Mouse (Mus musculus): ENCODE measurements around the gene Stard5. TPM values are rescaled to one million over a fixed set of nuclear protein-coding genes. Genes with fewer than 3 reads are reported as not detected.

Stard5 gene
- polyA plus RNA-seq, 1 experiment from 2014 or later, result 12.5 TPM

DNA sequence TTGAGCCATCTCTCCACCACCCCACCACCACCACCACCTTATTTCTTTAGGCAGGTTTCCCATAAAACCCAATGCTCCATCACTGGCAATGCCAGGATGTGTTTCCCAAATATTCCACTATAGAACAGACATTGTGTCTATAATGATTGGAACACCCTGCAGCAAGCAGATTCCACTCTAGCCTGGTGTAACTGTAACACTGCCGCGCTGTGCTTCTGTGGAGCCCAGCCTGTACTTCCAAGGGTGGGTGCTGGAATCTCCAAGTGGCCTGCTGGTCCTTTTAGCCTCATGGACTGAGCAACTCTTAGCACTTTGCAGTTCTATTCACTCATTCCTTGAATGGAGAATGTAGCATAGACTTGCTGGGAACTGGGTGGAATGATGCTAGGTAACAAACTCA lies 25.0 kb upstream of the Stard5 start:
- Histone ChIP-seq H3K27me3 (ENCODE audit: control insufficient read depth, insufficient read depth, low read length) (no peaks in the 10 kb centered on the region), H3K9ac (ENCODE audit: low read depth, low read length) (no peak overlapping the region), H3K4me1 (replicated peaks; ENCODE audit: control insufficient read depth, insufficient read depth, low read length) (no peaks in the 10 kb centered on the region), H3K36me3 (ENCODE audit: control insufficient read depth, insufficient read depth, low read length) (no peaks in the 10 kb centered on the region), H3K27ac (ENCODE audit: low read depth, low read length) (no peak overlapping the region), H3K9me3 (ENCODE audit: control insufficient read depth, low read length) (no peaks in the 10 kb centered on the region), H3K4me3 (ENCODE audit: low read depth, low read length) (no peak overlapping the region), H3K4me2 (replicated peaks; ENCODE audit: low read depth, low read length) (no peak overlapping the region)
- WGBS, result 98% methylated on average over 2 of the region's 2 CpGs
- ATAC-seq (ENCODE audit: low FRiP score) (no peak), DNase-seq (ENCODE audit: low spot score) (no peak)

- 96% methylated on average over 4 of the region's 4 CpGs for WGBS
- Histone ChIP-seq H3K4me1 (replicated peaks; ENCODE audit: control insufficient read depth, insufficient read depth, low read length) (no peaks in the 10 kb centered on the region), H3K9ac (ENCODE audit: low read depth, low read length) (no peak overlapping the region), H3K4me3 (ENCODE audit: low read depth, low read length) (no peak overlapping the region), H3K36me3 (ENCODE audit: control insufficient read depth, insufficient read depth, low read length) (no peaks in the 10 kb centered on the region), H3K4me2 (replicated peaks; ENCODE audit: low read depth, low read length) (no peak overlapping the region), H3K9me3 (ENCODE audit: control insufficient read depth, low read length) (no peaks in the 10 kb centered on the region), H3K27me3 (ENCODE audit: control insufficient read depth, insufficient read depth, low read length) (no peaks in the 10 kb centered on the region), H3K27ac (ENCODE audit: low read depth, low read length) (no peak overlapping the region)
- no peak for DNase-seq (ENCODE audit: low spot score)
- no peak for ATAC-seq (ENCODE audit: low FRiP score)
Measured at GRCm38 (mm10) chr7:83609891-83610290, 21.9 kb upstream of the Stard5 start.

DNA sequence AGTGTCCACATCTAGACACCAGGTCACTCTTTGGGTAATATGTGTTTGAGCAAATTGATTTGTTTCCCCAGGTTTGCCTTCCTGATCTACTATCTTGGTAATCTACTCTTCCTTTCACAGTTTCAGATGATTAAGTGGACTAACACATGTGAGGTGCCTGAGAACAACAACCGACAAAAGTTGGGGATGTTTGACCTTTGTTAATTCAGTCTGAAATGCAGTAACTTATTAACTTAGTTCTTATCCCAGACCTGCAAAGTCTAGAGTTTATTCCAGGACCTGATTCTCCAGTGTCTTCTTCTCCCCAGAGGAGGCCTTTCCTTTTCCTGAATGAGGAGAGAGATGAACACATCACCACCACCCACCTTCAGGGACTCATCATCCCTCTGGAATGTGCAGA lies 19.9 kb upstream of the Stard5 start:
- no peak overlapping the region for H3K9ac ChIP-seq (ENCODE audit: low read depth, low read length)
- no peak overlapping the region for H3K4me3 ChIP-seq (ENCODE audit: low read depth, low read length)
- H3K4me2 ChIP-seq (replicated peaks; ENCODE audit: low read depth, low read length), result no peak overlapping the region
- H3K27me3 ChIP-seq (ENCODE audit: control insufficient read depth, insufficient read depth, low read length), result no peaks in the 10 kb centered on the region
- no peaks in the 10 kb centered on the region for H3K4me1 ChIP-seq (replicated peaks; ENCODE audit: control insufficient read depth, insufficient read depth, low read length)
- no peak overlapping the region for H3K27ac ChIP-seq (ENCODE audit: low read depth, low read length)
- WGBS, result 84% methylated on average over 1 of the region's 1 CpGs
- no peak for DNase-seq (ENCODE audit: low spot score)
- H3K36me3 ChIP-seq (ENCODE audit: control insufficient read depth, insufficient read depth, low read length), result no peaks in the 10 kb centered on the region
- no peak for ATAC-seq (ENCODE audit: low FRiP score)
- H3K9me3 ChIP-seq (ENCODE audit: control insufficient read depth, low read length), result no peaks in the 10 kb centered on the region

- Histone ChIP-seq H3K4me2 (replicated peaks; ENCODE audit: low read depth, low read length) (no peak overlapping the region), H3K9me3 (ENCODE audit: control insufficient read depth, low read length) (no peaks in the 10 kb centered on the region), H3K4me3 (ENCODE audit: low read depth, low read length) (no peak overlapping the region), H3K36me3 (ENCODE audit: control insufficient read depth, insufficient read depth, low read length) (no peaks in the 10 kb centered on the region), H3K27me3 (ENCODE audit: control insufficient read depth, insufficient read depth, low read length) (no peaks in the 10 kb centered on the region), H3K9ac (ENCODE audit: low read depth, low read length) (no peak overlapping the region), H3K4me1 (replicated peaks; ENCODE audit: control insufficient read depth, insufficient read depth, low read length) (no peaks in the 10 kb centered on the region), H3K27ac (ENCODE audit: low read depth, low read length) (no peak overlapping the region)
- ATAC-seq (ENCODE audit: low FRiP score) (no peak), DNase-seq (ENCODE audit: low spot score) (no peak)
- 92% methylated on average over 3 of the region's 3 CpGs for WGBS
Measured at GRCm38 (mm10) chr7:83615272-83615671, 16.5 kb upstream of the Stard5 start.

- Histone ChIP-seq H3K4me3 (ENCODE audit: low read depth, low read length) (no peak overlapping the region), H3K9me3 (ENCODE audit: control insufficient read depth, low read length) (no peaks in the 10 kb centered on the region), H3K9ac (ENCODE audit: low read depth, low read length) (no peak overlapping the region), H3K27me3 (ENCODE audit: control insufficient read depth, insufficient read depth, low read length) (no peaks in the 10 kb centered on the region), H3K4me2 (replicated peaks; ENCODE audit: low read depth, low read length) (no peak overlapping the region), H3K4me1 (replicated peaks; ENCODE audit: control insufficient read depth, insufficient read depth, low read length) (no peaks in the 10 kb centered on the region), H3K36me3 (ENCODE audit: control insufficient read depth, insufficient read depth, low read length) (no peaks in the 10 kb centered on the region), H3K27ac (ENCODE audit: low read depth, low read length) (no peak overlapping the region)
- WGBS, result 94% methylated on average over 8 of the region's 8 CpGs
- ATAC-seq (ENCODE audit: low FRiP score), result no peak
- DNase-seq (ENCODE audit: low spot score), result no peak
Measured at GRCm38 (mm10) chr7:83615815-83616214, 15.9 kb upstream of the Stard5 start.

GRCm38 (mm10) chr7:83616268-83616667 lies 15.5 kb upstream of the Stard5 start:
- WGBS, result 89% methylated on average over 3 of the region's 3 CpGs
- H3K27ac ChIP-seq (ENCODE audit: low read depth, low read length), result no peak overlapping the region
- no peak overlapping the region for H3K4me3 ChIP-seq (ENCODE audit: low read depth, low read length)
- no peaks in the 10 kb centered on the region for H3K9me3 ChIP-seq (ENCODE audit: control insufficient read depth, low read length)
- DNase-seq (ENCODE audit: low spot score) (no peak), ATAC-seq (ENCODE audit: low FRiP score) (no peak)
- H3K9ac ChIP-seq (ENCODE audit: low read depth, low read length), result no peak overlapping the region
- H3K36me3 ChIP-seq (ENCODE audit: control insufficient read depth, insufficient read depth, low read length), result no peaks in the 10 kb centered on the region
- H3K27me3 ChIP-seq (ENCODE audit: control insufficient read depth, insufficient read depth, low read length), result no peaks in the 10 kb centered on the region
- H3K4me2 ChIP-seq (replicated peaks; ENCODE audit: low read depth, low read length), result no peak overlapping the region
- no peaks in the 10 kb centered on the region for H3K4me1 ChIP-seq (replicated peaks; ENCODE audit: control insufficient read depth, insufficient read depth, low read length)

DNA sequence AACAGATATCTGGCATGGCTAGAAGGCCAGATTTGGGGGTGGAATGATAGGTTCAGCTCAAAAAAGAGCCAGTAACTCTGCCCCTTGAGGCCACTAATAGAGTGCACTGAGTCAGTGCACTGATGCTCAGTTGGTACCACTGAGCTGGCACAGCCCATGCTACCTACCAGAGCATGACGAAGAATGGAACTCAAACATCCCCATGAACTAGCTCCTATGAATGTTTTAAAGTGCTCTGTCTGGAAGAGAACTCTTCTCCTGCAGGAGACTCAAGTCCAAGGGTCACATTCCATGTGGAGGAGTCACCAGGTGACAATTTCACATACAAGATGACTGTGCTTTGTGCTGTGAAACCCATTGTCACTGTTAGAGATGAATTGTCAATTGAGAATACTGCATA lies 13.1 kb upstream of the Stard5 start:
- no peaks in the 10 kb centered on the region for H3K36me3 ChIP-seq (ENCODE audit: control insufficient read depth, insufficient read depth, low read length)
- no peak overlapping the region for H3K27ac ChIP-seq (ENCODE audit: low read depth, low read length)
- no peak overlapping the region for H3K4me3 ChIP-seq (ENCODE audit: low read depth, low read length)
- no peaks in the 10 kb centered on the region for H3K9me3 ChIP-seq (ENCODE audit: control insufficient read depth, low read length)
- ATAC-seq (ENCODE audit: low FRiP score) (no peak), DNase-seq (ENCODE audit: low spot score) (no peak)
- no peaks in the 10 kb centered on the region for H3K27me3 ChIP-seq (ENCODE audit: control insufficient read depth, insufficient read depth, low read length)
- H3K4me2 ChIP-seq (replicated peaks; ENCODE audit: low read depth, low read length), result no peak overlapping the region
- 90% methylated on average over 1 of the region's 1 CpGs for whole genome bisulfite sequencing
- H3K9ac ChIP-seq (ENCODE audit: low read depth, low read length), result no peak overlapping the region
- no peaks in the 10 kb centered on the region for H3K4me1 ChIP-seq (replicated peaks; ENCODE audit: control insufficient read depth, insufficient read depth, low read length)

GRCm38 (mm10) chr7:83622582-83622981 lies 9.2 kb upstream of the Stard5 start:
- Histone ChIP-seq H3K27ac (ENCODE audit: low read depth, low read length) (no peak overlapping the region), H3K4me2 (replicated peaks; ENCODE audit: low read depth, low read length) (no peak overlapping the region), H3K4me1 (replicated peaks; ENCODE audit: control insufficient read depth, insufficient read depth, low read length) (no peaks in the 10 kb centered on the region), H3K36me3 (ENCODE audit: control insufficient read depth, insufficient read depth, low read length) (no peaks in the 10 kb centered on the region), H3K4me3 (ENCODE audit: low read depth, low read length) (no peak overlapping the region), H3K27me3 (ENCODE audit: control insufficient read depth, insufficient read depth, low read length) (no peaks in the 10 kb centered on the region), H3K9ac (ENCODE audit: low read depth, low read length) (no peak overlapping the region), H3K9me3 (ENCODE audit: control insufficient read depth, low read length) (no peaks in the 10 kb centered on the region)
- WGBS, result 92% methylated on average over 6 of the region's 6 CpGs
- DNase-seq (ENCODE audit: low spot score) (no peak), ATAC-seq (ENCODE audit: low FRiP score) (no peak)

DNA sequence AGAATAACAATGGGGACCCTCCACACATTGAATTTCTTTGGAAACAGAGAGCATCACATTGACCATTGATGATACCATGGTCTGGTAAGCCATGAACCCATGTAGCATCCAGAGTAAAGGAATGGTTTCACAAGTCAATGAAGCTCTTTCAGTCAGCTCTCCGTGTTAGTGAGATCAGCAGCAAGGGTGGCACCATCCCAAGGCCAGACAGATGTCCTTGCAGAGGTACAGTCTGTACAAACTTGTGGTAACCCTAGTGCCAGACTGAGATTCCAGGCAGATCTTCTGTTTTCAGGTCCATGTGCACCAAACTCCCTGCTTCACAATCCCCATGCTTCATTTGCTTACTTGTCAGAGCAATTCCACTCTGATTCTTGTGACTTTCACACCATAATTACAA lies 7.7 kb upstream of the Stard5 start:
- no peak for ATAC-seq (ENCODE audit: low FRiP score)
- 76% methylated on average over 1 of the region's 1 CpGs for WGBS
- Histone ChIP-seq H3K4me1 (replicated peaks; ENCODE audit: control insufficient read depth, insufficient read depth, low read length) (no peaks in the 10 kb centered on the region), H3K9me3 (ENCODE audit: control insufficient read depth, low read length) (no peaks in the 10 kb centered on the region), H3K4me2 (replicated peaks; ENCODE audit: low read depth, low read length) (no peak overlapping the region), H3K4me3 (ENCODE audit: low read depth, low read length) (no peak overlapping the region), H3K36me3 (ENCODE audit: control insufficient read depth, insufficient read depth, low read length) (no peaks in the 10 kb centered on the region), H3K9ac (ENCODE audit: low read depth, low read length) (no peak overlapping the region), H3K27me3 (ENCODE audit: control insufficient read depth, insufficient read depth, low read length) (no peaks in the 10 kb centered on the region), H3K27ac (ENCODE audit: low read depth, low read length) (no peak overlapping the region)
- no peak for DNase-seq (ENCODE audit: low spot score)

All from hindbrain, embryonic 11.5 days (tissue).